Mouse (Mus musculus): Measurements from ENCODE around the gene Nrxn1.

- TF ChIP-seq MYOD1 (IDR thresholded peaks at IDR 0.05; ENCODE audit: control insufficient read depth in 1 of 3, insufficient read length in 2 of 3, low read depth in 2 of 3) (no peak), USF1 (IDR thresholded peaks at IDR 0.05; ENCODE audit: low read depth) (no peak), E2F4 (IDR thresholded peaks at IDR 0.05; ENCODE audit: insufficient read depth) (no peak), TCF12 (IDR thresholded peaks at IDR 0.05; ENCODE audit: insufficient read depth, poor library complexity, severe bottlenecking) (no peak), SRF (IDR thresholded peaks at IDR 0.05; ENCODE audit: control insufficient read depth, insufficient read length, low read depth) (no peak), POLR2A (IDR thresholded peaks at IDR 0.05; ENCODE audit: insufficient read length, low read depth) (no peak)
Measured at GRCm38 (mm10) chr17:90452770-90453169, 640.1 kb downstream of the Nrxn1 start.
